Comparison of ENCODE assay signal across 7 mouse cellular contexts in the genomic region with DNA sequence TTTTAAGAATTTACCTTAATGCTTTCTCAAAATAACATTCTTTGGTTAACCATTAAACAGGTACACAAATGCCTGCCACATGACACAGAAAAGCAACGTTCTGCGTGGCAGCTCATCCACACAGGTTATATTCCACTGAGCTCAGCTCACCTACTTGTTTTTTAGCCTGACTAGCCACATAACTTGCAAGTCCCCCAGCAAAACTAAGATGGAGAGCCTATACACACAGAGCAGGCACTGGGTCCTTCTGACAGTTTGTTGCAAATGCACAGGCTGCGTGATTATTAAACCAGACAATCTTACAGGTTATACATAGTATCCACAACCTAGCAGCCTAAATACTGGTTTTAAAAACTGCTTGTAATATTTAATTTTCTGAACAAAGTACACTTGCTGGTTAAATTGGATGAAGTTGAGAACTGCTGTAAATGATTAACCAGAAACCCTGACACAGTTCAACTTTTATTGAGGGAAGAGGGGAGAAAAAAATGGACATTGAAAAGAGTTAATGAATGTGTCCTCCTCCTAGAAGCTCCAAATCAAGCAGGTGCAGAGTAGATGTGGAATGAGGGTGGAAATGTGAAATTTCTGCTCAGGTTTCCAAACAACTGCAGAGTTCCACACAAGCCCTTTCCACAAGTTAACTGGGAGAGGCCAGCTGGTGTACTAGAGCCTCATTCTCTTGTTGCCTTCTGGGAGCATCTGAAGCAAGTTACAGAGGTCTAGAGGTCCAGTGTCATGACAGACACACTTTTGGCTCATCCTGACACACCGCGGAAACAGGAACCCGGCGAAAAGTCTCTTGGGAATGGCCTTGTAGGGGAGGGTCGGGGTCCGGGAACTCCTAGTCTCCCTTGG. TPM values are rescaled to one million over a fixed set of nuclear protein-coding genes. Genes with fewer than 3 reads are reported as not detected.
A peak's percentile ranks its signal among the peaks of the same experiment; 100 is the strongest.
DNase-seq lines count a peak whose midpoint lies in the region; ATAC-seq and TF ChIP-seq lines count a peak whose summit lies in the region.

No protein-coding gene starts in this region.

- DNase-seq in ES-E14 (ENCODE audit: low read depth, low spot score) = no peak
- DNase-seq in hindbrain, postnatal 0 days (ENCODE audit: low spot score) = no peak
- DNase-seq in liver, embryonic 13.5 days = no peak
- no peak for DNase-seq in embryo, embryonic 10.5 days (ENCODE audit: low spot score)
- DNase-seq in right cerebral cortex, postnatal 25 days = no peak
- DNase-seq in cerebellum, postnatal 36 days = no peak

- no peaks in the 10 kb centered on the region for H3K36me3 ChIP-seq in ES-E14 (ENCODE audit: control insufficient read depth, insufficient read depth, low read length, poor library complexity, severe bottlenecking)
- H3K36me3 ChIP-seq in hindbrain, postnatal 0 days (ENCODE audit: insufficient read depth, low read length) = no peaks in the 10 kb centered on the region
- H3K36me3 ChIP-seq in liver, embryonic 13.5 days = peaks cover 11% of the 10 kb centered on the region

- H3K27ac ChIP-seq in ES-E14 (ENCODE audit: insufficient read depth, low read depth, low read length, poor library complexity, severe bottlenecking) = no peak overlapping the region
- H3K27ac ChIP-seq in hindbrain, postnatal 0 days = 0 out of 2 replicates have a peak overlapping the region, but pooled peaks have one; percentile 0
- peak overlapping the region; percentile 75 for H3K27ac ChIP-seq in liver, embryonic 13.5 days

- peak overlapping the region; percentile 1 to 96; a peak in 3 of 4 replicates for H3K4me3 ChIP-seq in ES-E14 (ENCODE audit: insufficient read depth in 1 of 2, low read depth in 1 of 2, low read length in 2 of 2, poor library complexity in 1 of 2, severe bottlenecking in 1 of 2)
- H3K4me3 ChIP-seq in hindbrain, postnatal 0 days (ENCODE audit: low read length) = peak overlapping the region; percentile 82
- peak overlapping the region; percentile 93 for H3K4me3 ChIP-seq in liver, embryonic 13.5 days (replicated peaks)

- no peaks in the 10 kb centered on the region for H3K9me3 ChIP-seq in ES-E14 (ENCODE audit: control insufficient read depth, insufficient read depth, low read depth, low read length)
- H3K9me3 ChIP-seq in hindbrain, postnatal 0 days (ENCODE audit: low read length) = no peaks in the 10 kb centered on the region
- no peaks in the 10 kb centered on the region for H3K9me3 ChIP-seq in liver, embryonic 13.5 days (replicated peaks)

- TF ChIP-seq CTCF in hindbrain, postnatal 0 days (IDR thresholded peaks at IDR 0.05; ENCODE audit: low read depth) = no peak

- 28% methylated on average over 9 of the region's 9 CpGs for WGBS in hindbrain, postnatal 0 days
- WGBS in liver, embryonic 13.5 days (ENCODE audit: insufficient replicate concordance) = 27% methylated on average over 9 of the region's 9 CpGs

- in situ Hi-C loops in ES-E14 (cut with MboI; ENCODE audit: low sequenced_read_pairs in 2 of 2, unreplicated experiment in 2 of 2) = no loop called here

- ATAC-seq in CD4-positive, CD25-positive, alpha-beta regulatory T cell, adult 4 months = peak; percentile 5
- no peak for ATAC-seq in hindbrain, postnatal 0 days
- no peak for ATAC-seq in liver, embryonic 13.5 days (ENCODE audit: low read depth)

- H3K4me2 ChIP-seq in hindbrain, postnatal 0 days (ENCODE audit: low read depth, low read length) = peak overlapping the region; percentile 83
- peak overlapping the region; percentile 81 for H3K4me2 ChIP-seq in liver, embryonic 13.5 days

- H3K27me3 ChIP-seq in hindbrain, postnatal 0 days (ENCODE audit: insufficient read depth, low read length) = no peaks in the 10 kb centered on the region
- no peaks in the 10 kb centered on the region for H3K27me3 ChIP-seq in liver, embryonic 13.5 days

- peak overlapping the region; percentile 57; the same call in 1 of the 2 replicates for H3K9ac ChIP-seq in ES-E14 (ENCODE audit: insufficient read depth, low read depth, low read length, poor library complexity, severe bottlenecking)
- H3K9ac ChIP-seq in hindbrain, postnatal 0 days (replicated peaks; ENCODE audit: low read length) = peak overlapping the region; percentile 72
- H3K9ac ChIP-seq in liver, embryonic 13.5 days = peak overlapping the region; percentile 65

- no peaks in the 10 kb centered on the region for H3K4me1 ChIP-seq in ES-E14 (ENCODE audit: control insufficient read depth in 2 of 2, insufficient read depth in 2 of 2, low read length in 2 of 2, poor library complexity in 1 of 2)
- peaks cover 8% of the 10 kb centered on the region; the same call in 1 of the 2 replicates for H3K4me1 ChIP-seq in hindbrain, postnatal 0 days (ENCODE audit: insufficient read depth, low read length)
- H3K4me1 ChIP-seq in liver, embryonic 13.5 days (replicated peaks) = peaks cover 28% of the 10 kb centered on the region

TF ChIP-seq in ES-E14, 5 proteins besides CTCF, POLR2A, EP300 and RAD21:
- TF ChIP-seq HCFC1 (IDR thresholded peaks at IDR 0.05; ENCODE audit: borderline replicate concordance, insufficient read depth, low read length) (no peak), MAFK (IDR thresholded peaks at IDR 0.05; ENCODE audit: insufficient read depth, low read depth, low read length) (no peak), CHD2 (IDR thresholded peaks at IDR 0.05; ENCODE audit: low read depth, low read length) (no peak), ZNF384 (IDR thresholded peaks at IDR 0.05; ENCODE audit: low read depth, low read length) (no peak), ZC3H11A (IDR thresholded peaks at IDR 0.05; ENCODE audit: borderline replicate concordance, low read depth, low read length) (no peak)
TF ChIP-seq in ES-E14: peak in this region for 0.

RNA-seq across cellular contexts. Expression of gene Esd, which starts 0.6 kb away (rescaled TPM):
- 100 to 1,000 TPM; 203 to 204 TPM for polyA plus RNA-seq in CD4-positive, CD25-positive, alpha-beta regulatory T cell, adult 4 months (2017; shearing (Covaris generic))
- 62.8 and 78.4 TPM in 2 replicates for total RNA-seq in ES-E14 (2012; rRNA removed)
- total RNA-seq in hindbrain, postnatal 0 days (2014; rRNA removed) = 109 and 182 TPM in 2 replicates
- 215 and 218 TPM in 2 replicates for polyA plus RNA-seq in hindbrain, postnatal 0 days (2015; fragmentation: Nextera tagmentation; extraction: Ambion mirVana)
- polyA plus RNA-seq in liver, embryonic 13.5 days (2015; fragmentation: Nextera tagmentation; extraction: Ambion mirVana) = 257 and 280 TPM in 2 replicates
